Mouse (Mus musculus) C2C12 (cell line): ENCODE measurements around the gene Rpl3l.

ENCODE experiments used
- CEBPB ChIP-seq: IDR thresholded peaks from one replicate; pipeline ENCODE4 v1.6.1; 2011; ENCODE audit warnings: low read depth, mild to moderate bottlenecking, control low read depth, moderate library complexity
- CTCF ChIP-seq: IDR thresholded peaks from one replicate; pipeline ENCODE4 v1.5.1; 2011; ENCODE audit not compliant: control insufficient read depth, insufficient read depth, insufficient read length
- FOSL1 ChIP-seq: IDR thresholded peaks from one replicate; pipeline ENCODE4 v1.8.0; 2011; ENCODE audit warnings: mild to moderate bottlenecking, low read length; ENCODE audit not compliant: poor library complexity, insufficient read depth, severe bottlenecking
- MAX ChIP-seq: IDR thresholded peaks from one replicate; pipeline ENCODE4 v1.6.1; 2011; ENCODE audit warnings: mild to moderate bottlenecking, control low read depth
- MYOD1 ChIP-seq: IDR thresholded peaks from one replicate; pipeline ENCODE4 v1.6.1; 2011; ENCODE audit warnings: low read depth; ENCODE audit not compliant: control insufficient read depth, insufficient read length
- MYOG ChIP-seq: IDR thresholded peaks from one replicate; pipeline ENCODE4 v1.6.1; 2011; ENCODE audit not compliant: control insufficient read depth, insufficient read length; ENCODE audit errors: extremely low read depth
- USF1 ChIP-seq: IDR thresholded peaks from one replicate; pipeline ENCODE4 v1.6.1; 2011; ENCODE audit warnings: low read depth, mild to moderate bottlenecking, control low read depth, moderate library complexity

GRCm38 (mm10) chr17:24742307-24742706 lies 14.7 kb downstream of the Rpl3l start:
- no peak for TF ChIP-seq CTCF
- no peak for TF ChIP-seq MYOG
- TF ChIP-seq MAX, result no peak
- no peak for TF ChIP-seq CEBPB
- TF ChIP-seq USF1, result no peak
- no peak for TF ChIP-seq MYOD1
- no peak for TF ChIP-seq FOSL1
